Mouse (Mus musculus) cerebellum, adult 9-10 months (tissue): ENCODE data around the gene 5430419D17Rik.

ENCODE experiments used
- DNase-seq: peaks from one replicate; pipeline ENCODE4 v3.0.0; 2022

Gene 5430419D17Rik

GRCm38 (mm10) chr7:131318340-131318739 lies 144.1 kb downstream of the 5430419D17Rik start:
- DNase-seq, result no peak

GRCm38 (mm10) chr7:131322192-131322591 lies 148.0 kb downstream of the 5430419D17Rik start, which contains the start of gene Cuzd1:
Gene Cuzd1 (minus strand): TSS chr7:131322292.
- DNase-seq, result no peak

- DNase-seq, result no peak
Measured at GRCm38 (mm10) chr7:131327054-131327453, 152.9 kb downstream of the 5430419D17Rik start.

- DNase-seq, result no peak
Measured at GRCm38 (mm10) chr7:131329416-131329815, 155.2 kb downstream of the 5430419D17Rik start, which contains the start of gene Fam24b. Gene Fam24b (minus strand): TSS chr7:131329516.

- no peak for DNase-seq
Measured at GRCm38 (mm10) chr7:131331688-131332087, 157.5 kb downstream of the 5430419D17Rik start.

- DNase-seq, result no peak
Measured at GRCm38 (mm10) chr7:131333564-131333963, 159.4 kb downstream of the 5430419D17Rik start, which contains the start of gene Fam24a. Gene Fam24a (plus strand): TSS chr7:131333864.

GRCm38 (mm10) chr7:131337502-131338068 lies 163.4 kb downstream of the 5430419D17Rik start:
- DNase-seq, result no peak

- DNase-seq, result peak; percentile 27
Measured at GRCm38 (mm10) chr7:131345856-131346541, 171.8 kb downstream of the 5430419D17Rik start.
